Mouse (Mus musculus): ENCODE measurements around the gene Gpatch2.

DNA sequence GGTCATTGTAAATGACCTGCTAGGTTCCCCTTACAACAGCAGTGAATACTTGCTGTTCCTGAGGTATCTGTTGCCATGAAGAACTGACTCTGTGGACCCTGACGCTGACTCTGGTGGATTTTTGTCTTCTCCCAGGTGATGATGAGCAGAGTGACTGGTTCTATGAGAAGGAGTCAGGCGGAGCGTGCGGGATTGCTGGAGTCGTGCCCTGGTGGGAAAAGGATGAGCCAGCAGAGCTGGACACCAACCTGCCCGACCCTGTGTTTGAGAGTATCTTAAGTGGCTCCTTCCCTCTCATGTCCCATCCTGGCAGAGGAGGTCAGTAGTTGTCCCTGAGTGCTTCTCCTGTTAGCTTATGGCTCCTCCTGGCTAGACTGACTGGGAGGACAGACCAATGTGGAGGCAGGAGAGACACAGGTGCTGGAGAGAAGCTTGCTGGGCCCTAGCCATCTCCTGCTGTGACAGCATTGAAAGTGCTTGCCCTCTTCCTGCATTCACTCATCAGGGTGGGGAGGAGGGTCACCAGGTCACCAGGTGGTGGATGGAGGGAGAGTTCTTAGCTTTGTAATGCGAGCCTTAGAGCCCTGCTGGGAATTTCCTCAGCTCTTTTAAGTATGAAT lies 17.8 kb downstream of the Gpatch2 start:
- TF ChIP-seq CTCF (IDR thresholded peaks at IDR 0.05; ENCODE audit: borderline replicate concordance, extremely low read depth, insufficient read depth, insufficient read length): no peak
- TF ChIP-seq POLR2A (IDR thresholded peaks at IDR 0.05; ENCODE audit: borderline replicate concordance, extremely low read depth, insufficient read depth, insufficient read length, poor library complexity, severe bottlenecking): no peak

Data from brain, embryonic 14.5 days (tissue).